ENCODE assay signal across 18 mouse cellular contexts in genomic region chr1:59368649-59369319, GRCm38 (mm10).
A peak's percentile ranks its signal among the peaks of the same experiment; 100 is the strongest.
DNase-seq lines count a peak whose midpoint lies in the region; ATAC-seq and TF ChIP-seq lines count a peak whose summit lies in the region.
"Had no signal": no experiment of that assay in that cellular context is flagged by ENCODE, and none has a peak within 500 bp of the region (broad histone marks: within the 10 kb centered on the region; RNA-seq: fewer than 3 reads in every experiment).

No protein-coding gene starts in this region.

- H3K27ac ChIP-seq in MEL (ENCODE audit: control insufficient read depth, low read depth, low read length): peak overlapping the region; percentile 40; the same call in 1 of the 2 replicates
- H3K27ac ChIP-seq in intestine, embryonic 15.5 days: 0 out of 2 replicates have a peak overlapping the region, but pooled peaks have one; percentile 10
- H3K27ac ChIP-seq in liver, embryonic 15.5 days (replicated peaks): peak overlapping the region; percentile 59; the same call in 1 of the 2 replicates
- H3K27ac ChIP-seq: embryonic facial prominence, embryonic 15.5 days; hindbrain, embryonic 12.5 days; layer of hippocampus, adult 2 months; limb, embryonic 15.5 days; neural tube, embryonic 13.5 days had no signal

- TF ChIP-seq CTCF in MEL (IDR thresholded peaks at IDR 0.05 in 2 of 3, conservative IDR thresholded peaks at IDR 0.05 in 1 of 3; ENCODE audit: control insufficient read depth in 1 of 3, insufficient read depth in 1 of 3, low read depth in 2 of 3, low read length in 3 of 3, poor library complexity in 1 of 3, severe bottlenecking in 1 of 3): no peak

- H3K4me2 ChIP-seq in intestine, embryonic 15.5 days (replicated peaks): no peak overlapping the region
- no peak overlapping the region for H3K4me2 ChIP-seq in liver, embryonic 15.5 days
- H3K4me2 ChIP-seq: embryonic facial prominence, embryonic 15.5 days; hindbrain, embryonic 12.5 days had no signal

- no peaks in the 10 kb centered on the region for H3K79me2 ChIP-seq in MEL (ENCODE audit: control insufficient read depth, insufficient read depth, low read length, poor library complexity)

- no peak overlapping the region for H3K9ac ChIP-seq in MEL (ENCODE audit: control insufficient read depth, low read depth, low read length, poor library complexity, severe bottlenecking)
- H3K9ac ChIP-seq in intestine, embryonic 15.5 days: no peak overlapping the region
- H3K9ac ChIP-seq in liver, embryonic 15.5 days: no peak overlapping the region
- H3K9ac ChIP-seq: embryonic facial prominence, embryonic 15.5 days; hindbrain, embryonic 12.5 days; limb, embryonic 15.5 days; neural tube, embryonic 13.5 days had no signal

- TF ChIP-seq POLR2A in MEL (IDR thresholded peaks at IDR 0.05; ENCODE audit: control insufficient read depth in 1 of 2, insufficient read depth in 1 of 2, low read depth in 1 of 2, low read length in 2 of 2, poor library complexity in 1 of 2): no peak

- H3K4me3 ChIP-seq in MEL (ENCODE audit: control insufficient read depth in 1 of 2, insufficient read depth in 1 of 2, low read depth in 2 of 2, low read length in 2 of 2): no peak overlapping the region
- no peak overlapping the region for H3K4me3 ChIP-seq in intestine, embryonic 15.5 days (replicated peaks)
- no peak overlapping the region for H3K4me3 ChIP-seq in liver, embryonic 15.5 days (replicated peaks)
- H3K4me3 ChIP-seq: embryonic facial prominence, embryonic 15.5 days; forebrain, embryonic 10.5 days; hindbrain, embryonic 12.5 days; layer of hippocampus, adult 2 months; limb, embryonic 15.5 days; neural tube, embryonic 13.5 days had no signal

- TF ChIP-seq EP300 in MEL (IDR thresholded peaks at IDR 0.05; ENCODE audit: low read depth in 1 of 2, low read length in 2 of 2): no peak

- WGBS in intestine, embryonic 15.5 days: 23% methylated on average over 10 of the region's 10 CpGs
- 43% methylated on average over 10 of the region's 10 CpGs for WGBS in liver, embryonic 15.5 days (ENCODE audit: insufficient replicate concordance)

- TF ChIP-seq RAD21 in MEL (IDR thresholded peaks at IDR 0.05; ENCODE audit: low read depth, low read length): no peak

- peak; percentile 23 for DNase-seq in kidney, postnatal 10 days
- DNase-seq in kidney, adult 18-20 months: no peak
- DNase-seq in MEL (ENCODE audit: low read depth, low spot score): no peak
- no peak for DNase-seq in testis, postnatal 10 days (ENCODE audit: low spot score)
- DNase-seq: cerebellum, postnatal 14 days; gastrocnemius, postnatal 14 days; right cerebral cortex, postnatal 25 days; thymus, postnatal 25 days had no signal

- peak; percentile 68 for ATAC-seq in intestine, embryonic 15.5 days
- ATAC-seq in liver, embryonic 15.5 days (ENCODE audit: insufficient read depth): no peak
- no peak for ATAC-seq in megakaryocyte, adult 5-6 weeks (ENCODE audit: poor library complexity, severe bottlenecking)
- ATAC-seq: inflammation-experienced regulatory T-cells, adult 6 months had no signal

- H3K4me1 ChIP-seq in MEL (ENCODE audit: control insufficient read depth in 1 of 2, insufficient read depth in 2 of 2, low read length in 2 of 2): peaks cover 27 to 45% of the 10 kb centered on the region in 2 experiments
- H3K4me1 ChIP-seq in intestine, embryonic 15.5 days (replicated peaks): peaks cover 12% of the 10 kb centered on the region
- H3K4me1 ChIP-seq in liver, embryonic 15.5 days (replicated peaks): peaks cover 27% of the 10 kb centered on the region
- H3K4me1 ChIP-seq: embryonic facial prominence, embryonic 15.5 days had no signal

- no peaks in the 10 kb centered on the region for H3K27me3 ChIP-seq in MEL (ENCODE audit: control insufficient read depth in 1 of 2, insufficient read depth in 2 of 2, low read length in 2 of 2)
- no peaks in the 10 kb centered on the region for H3K27me3 ChIP-seq in intestine, embryonic 15.5 days (replicated peaks)
- H3K27me3 ChIP-seq in liver, embryonic 15.5 days: no peaks in the 10 kb centered on the region
- H3K27me3 ChIP-seq: embryonic facial prominence, embryonic 15.5 days; hindbrain, embryonic 12.5 days; limb, embryonic 15.5 days had no signal

- peaks cover 0 to 35% of the 10 kb centered on the region in 2 experiments; a peak in 2 of 4 replicates for H3K36me3 ChIP-seq in MEL (ENCODE audit: control insufficient read depth in 1 of 2, insufficient read depth in 2 of 2, low read length in 2 of 2)
- no peaks in the 10 kb centered on the region for H3K36me3 ChIP-seq in intestine, embryonic 15.5 days
- H3K36me3 ChIP-seq in liver, embryonic 15.5 days (replicated peaks): no peaks in the 10 kb centered on the region
- H3K36me3 ChIP-seq: embryonic facial prominence, embryonic 15.5 days; forebrain, embryonic 10.5 days; hindbrain, embryonic 12.5 days; limb, embryonic 15.5 days; neural tube, embryonic 13.5 days had no signal

- no peaks in the 10 kb centered on the region for H3K9me3 ChIP-seq in MEL (replicated peaks; ENCODE audit: insufficient read depth, low read length)
- no peaks in the 10 kb centered on the region for H3K9me3 ChIP-seq in intestine, embryonic 15.5 days
- no peaks in the 10 kb centered on the region for H3K9me3 ChIP-seq in liver, embryonic 15.5 days (replicated peaks)
- H3K9me3 ChIP-seq: embryonic facial prominence, embryonic 15.5 days; forebrain, embryonic 10.5 days; hindbrain, embryonic 12.5 days; limb, embryonic 15.5 days; neural tube, embryonic 13.5 days had no signal

TF ChIP-seq in MEL, 35 proteins besides CTCF, POLR2A, EP300 and RAD21:
- no peak for TF ChIP-seq CHD2 (IDR thresholded peaks at IDR 0.05; ENCODE audit: low read length)
- TF ChIP-seq TBP (IDR thresholded peaks at IDR 0.05; ENCODE audit: low read depth, low read length): no peak
